16 mouse cellular contexts compared by ENCODE assay signal in the genomic region with DNA sequence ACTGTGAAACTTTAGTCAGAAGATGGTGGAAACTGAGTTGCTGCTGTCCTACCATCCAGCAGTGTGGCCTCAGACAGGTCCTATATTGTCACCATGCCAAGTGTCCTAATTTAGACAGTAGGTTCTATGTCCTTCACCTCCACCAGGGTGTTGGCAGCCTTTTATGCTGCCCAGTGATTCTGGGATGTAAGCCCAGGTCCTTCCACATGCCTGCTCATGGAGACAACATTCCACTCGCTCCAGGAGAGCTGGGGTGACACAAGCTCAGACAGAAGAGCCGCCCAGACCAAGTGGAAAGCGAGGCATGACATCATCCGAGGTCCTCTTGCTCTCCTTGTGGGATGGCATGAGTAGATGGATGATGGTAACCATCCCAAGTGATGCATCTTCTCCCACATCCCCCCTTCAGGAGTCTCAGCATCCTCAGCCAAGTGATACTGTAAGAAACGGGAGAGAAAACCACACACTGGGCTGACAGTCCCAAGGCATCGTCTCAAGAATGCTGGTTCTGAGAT. TPM values are rescaled to one million over a fixed set of nuclear protein-coding genes. Genes with fewer than 3 reads are reported as not detected.
DNase-seq lines count a peak whose midpoint lies in the region; ATAC-seq and TF ChIP-seq lines count a peak whose summit lies in the region.
"Had no signal": no experiment of that assay in that cellular context is flagged by ENCODE, and none has a peak within 500 bp of the region (broad histone marks: within the 10 kb centered on the region; RNA-seq: fewer than 3 reads in every experiment).

No protein-coding gene starts in this region.

- 75% methylated on average over 6 of the region's 6 CpGs for WGBS in hindbrain, postnatal 0 days
- WGBS in hindbrain, embryonic 11.5 days = 88% methylated on average over 6 of the region's 6 CpGs
- 74% methylated on average over 6 of the region's 6 CpGs for WGBS in heart, embryonic 10.5 days
- 79% methylated on average over 6 of the region's 6 CpGs for WGBS in intestine, embryonic 16.5 days

- peaks cover 22% of the 10 kb centered on the region; the same call in 1 of the 2 replicates for H3K36me3 ChIP-seq in hindbrain, postnatal 0 days (ENCODE audit: insufficient read depth, low read length)
- H3K36me3 ChIP-seq in hindbrain, embryonic 11.5 days (ENCODE audit: control insufficient read depth, insufficient read depth, low read length) = no peaks in the 10 kb centered on the region
- H3K36me3 ChIP-seq in heart, embryonic 10.5 days = peaks cover 10% of the 10 kb centered on the region
- no peaks in the 10 kb centered on the region for H3K36me3 ChIP-seq in intestine, embryonic 16.5 days (ENCODE audit: control insufficient read depth, insufficient read depth, low read length)

- H3K4me3 ChIP-seq in hindbrain, postnatal 0 days (ENCODE audit: low read length) = no peak overlapping the region
- no peak overlapping the region for H3K4me3 ChIP-seq in hindbrain, embryonic 11.5 days (ENCODE audit: low read depth, low read length)
- no peak overlapping the region for H3K4me3 ChIP-seq in heart, embryonic 10.5 days
- H3K4me3 ChIP-seq in intestine, embryonic 16.5 days (ENCODE audit: low read length) = no peak overlapping the region
- H3K4me3 ChIP-seq: megakaryocyte, embryonic 14.5 days had no signal

- H3K4me1 ChIP-seq in hindbrain, postnatal 0 days (ENCODE audit: insufficient read depth, low read length) = 0 out of 2 replicates have a peak, but pooled peaks cover 3% of the 10 kb centered on the region
- no peaks in the 10 kb centered on the region for H3K4me1 ChIP-seq in hindbrain, embryonic 11.5 days (replicated peaks; ENCODE audit: control insufficient read depth, insufficient read depth, low read length)
- peaks cover 27% of the 10 kb centered on the region for H3K4me1 ChIP-seq in heart, embryonic 10.5 days
- H3K4me1 ChIP-seq in intestine, embryonic 16.5 days (ENCODE audit: control insufficient read depth, insufficient read depth, low read length) = no peaks in the 10 kb centered on the region

- H3K4me2 ChIP-seq in hindbrain, postnatal 0 days (ENCODE audit: low read depth, low read length) = no peak overlapping the region
- no peak overlapping the region for H3K4me2 ChIP-seq in hindbrain, embryonic 11.5 days (replicated peaks; ENCODE audit: low read depth, low read length)
- no peak overlapping the region for H3K4me2 ChIP-seq in intestine, embryonic 16.5 days (ENCODE audit: low read depth, low read length)

- no peak for TF ChIP-seq CTCF in hindbrain, postnatal 0 days (IDR thresholded peaks at IDR 0.05; ENCODE audit: low read depth)

- H3K27me3 ChIP-seq in hindbrain, postnatal 0 days (ENCODE audit: insufficient read depth, low read length) = no peaks in the 10 kb centered on the region
- no peaks in the 10 kb centered on the region for H3K27me3 ChIP-seq in hindbrain, embryonic 11.5 days (ENCODE audit: control insufficient read depth, insufficient read depth, low read length)
- H3K27me3 ChIP-seq in heart, embryonic 10.5 days (ENCODE audit: insufficient read depth, poor library complexity, severe bottlenecking) = no peaks in the 10 kb centered on the region
- H3K27me3 ChIP-seq in intestine, embryonic 16.5 days (replicated peaks; ENCODE audit: control insufficient read depth, insufficient read depth, low read length) = no peaks in the 10 kb centered on the region
- H3K27me3 ChIP-seq: megakaryocyte, embryonic 14.5 days had no signal

- peak; percentile 18 for ATAC-seq in hindbrain, postnatal 0 days
- no peak for ATAC-seq in hindbrain, embryonic 11.5 days (ENCODE audit: low FRiP score)
- ATAC-seq in intestine, embryonic 16.5 days = no peak

- H3K9ac ChIP-seq in hindbrain, postnatal 0 days (replicated peaks; ENCODE audit: low read length) = no peak overlapping the region
- H3K9ac ChIP-seq in hindbrain, embryonic 11.5 days (ENCODE audit: low read depth, low read length) = no peak overlapping the region
- H3K9ac ChIP-seq in intestine, embryonic 16.5 days (ENCODE audit: low read depth, low read length) = no peak overlapping the region

- H3K27ac ChIP-seq in hindbrain, postnatal 0 days = no peak overlapping the region
- H3K27ac ChIP-seq in hindbrain, embryonic 11.5 days (ENCODE audit: low read depth, low read length) = no peak overlapping the region
- H3K27ac ChIP-seq in heart, embryonic 10.5 days = peak overlapping the region; percentile 3; the same call in 1 of the 2 replicates
- no peak overlapping the region for H3K27ac ChIP-seq in intestine, embryonic 16.5 days (ENCODE audit: low read length)

- DNase-seq in hindbrain, postnatal 0 days (ENCODE audit: low spot score) = peak; percentile 15
- DNase-seq in hindbrain, embryonic 11.5 days (ENCODE audit: low spot score) = no peak
- DNase-seq in cerebellum, adult 9-10 months = peak; percentile 93
- DNase-seq in heart, embryonic 10.5 days (ENCODE audit: low spot score) = no peak
- peak; percentile 57 for DNase-seq in heart, postnatal 4 days
- DNase-seq in ovary, postnatal 36 days (ENCODE audit: low spot score) = no peak
- DNase-seq: embryo, embryonic 11 days; lung, adult 18-20 months; right cerebral cortex, postnatal 14 days; thymus, adult 2 months had no signal

- no peaks in the 10 kb centered on the region for H3K9me3 ChIP-seq in hindbrain, postnatal 0 days (ENCODE audit: low read length)
- H3K9me3 ChIP-seq in hindbrain, embryonic 11.5 days (ENCODE audit: control insufficient read depth, low read length) = no peaks in the 10 kb centered on the region
- no peaks in the 10 kb centered on the region for H3K9me3 ChIP-seq in heart, embryonic 10.5 days
- H3K9me3 ChIP-seq in intestine, embryonic 16.5 days (ENCODE audit: control insufficient read depth, low read length) = no peaks in the 10 kb centered on the region
- H3K9me3 ChIP-seq: megakaryocyte, embryonic 14.5 days had no signal

RNA-seq across cellular contexts. Expression of a gene that starts 24.7 kb away (rescaled TPM):
- total RNA-seq in hindbrain, postnatal 0 days (2014; rRNA removed) = not detected in 2 replicates
- 0.05 TPM in 1 of 2 replicates, not detected in the other for polyA plus RNA-seq in hindbrain, postnatal 0 days (2015; fragmentation: Nextera tagmentation; extraction: Ambion mirVana)
- 0.11 TPM in 1 of 2 replicates, not detected in the other for polyA plus RNA-seq in hindbrain, embryonic 11.5 days (2014; fragmentation: Nextera tagmentation; extraction: Ambion mirVana)
- 0.10 and 0.17 TPM in 2 replicates for polyA plus RNA-seq in heart, embryonic 10.5 days (2016; fragmentation: Nextera tagmentation; extraction: Ambion mirVana)
- total RNA-seq in heart, postnatal 4 days (2021) = under 1 TPM; 0.19 to 0.27 TPM
- not detected in 2 replicates for polyA plus RNA-seq in intestine, embryonic 16.5 days (2015; fragmentation: Nextera tagmentation; extraction: Ambion mirVana)
- total RNA-seq: hematopoietic stem cell, adult 5-6 weeks had no signal
- polyA plus RNA-seq: brain, embryonic 14.5 days; kidney, embryonic 14.5 days; limb, embryonic 11.5 days had no signal

Comparison
In these comparisons a context has a peak if more than half of its experiments do, and no peak if none do; other contexts are left out.
1. DNase-seq: peak in hindbrain, postnatal 0 days (single experiment), cerebellum, adult 9-10 months (single experiment) and heart, postnatal 4 days (single experiment); none in hindbrain, embryonic 11.5 days (single experiment), heart, embryonic 10.5 days (single experiment) and ovary, postnatal 36 days (single experiment).